Mouse (Mus musculus) stomach, embryonic 14.5 days (tissue): ENCODE data around the gene Ttc34. TPM values are rescaled to one million over a fixed set of nuclear protein-coding genes. Genes with fewer than 3 reads are reported as not detected.

ENCODE experiments used
- ATAC-seq: fragments of 200-750 bp; cut with Nextera tagmentation; 2 replicates; pipeline ENCODE4 v1.8.0; 2017; ENCODE audit warnings: low read depth, moderate TSS enrichment; ENCODE audit not compliant: insufficient number of reproducible peaks, insufficient read depth, low FRiP score
- H3K27ac ChIP-seq: fragments of 300-500 bp; sonication (generic); 2 replicates; pipeline ENCODE4 v1.5.1; 2014; ENCODE audit warnings: mild to moderate bottlenecking, low read length, moderate library complexity, mixed read lengths
- H3K27me3 ChIP-seq: fragments of 300-500 bp; sonication (generic); 2 replicates; pipeline ENCODE4 v1.6.1; 2014; ENCODE audit warnings: low read length, control low read depth, mixed read lengths; ENCODE audit not compliant: control insufficient read depth, insufficient read depth
- H3K36me3 ChIP-seq: fragments of 300-500 bp; sonication (generic); 2 replicates; pipeline ENCODE4 v1.6.1; 2014; ENCODE audit warnings: mild to moderate bottlenecking, control low read depth, low read length, moderate library complexity, mixed read lengths; ENCODE audit not compliant: control insufficient read depth, insufficient read depth
- H3K4me1 ChIP-seq: fragments of 300-500 bp; sonication (generic); 2 replicates; pipeline ENCODE4 v1.6.1; 2014; ENCODE audit warnings: low read length, control low read depth, mixed read lengths; ENCODE audit not compliant: control insufficient read depth, insufficient read depth
- H3K4me2 ChIP-seq: fragments of 300-500 bp; sonication (generic); replicated peaks from 2 replicates; pipeline ENCODE4 v1.6.1; 2014; ENCODE audit warnings: low read depth, low read length, control low read depth
- H3K4me3 ChIP-seq: fragments of 300-500 bp; sonication (generic); 2 replicates; pipeline ENCODE4 v1.5.1; 2014; ENCODE audit warnings: low read depth, low read length, control low read depth
- H3K9ac ChIP-seq: fragments of 300-500 bp; sonication (generic); replicated peaks from 2 replicates; pipeline ENCODE4 v1.6.1; 2014; ENCODE audit warnings: low read depth, mild to moderate bottlenecking, control low read depth, low read length, moderate library complexity, mixed read lengths
- H3K9me3 ChIP-seq: fragments of 300-500 bp; sonication (generic); 2 replicates; pipeline ENCODE4 v1.6.1; 2016; ENCODE audit warnings: low read depth, low read length, control low read depth; ENCODE audit not compliant: control insufficient read depth
- WGBS: fragments of 180-500 bp; shearing (Covaris S2); extraction: QIAGEN DNeasy Blood & Tissue Kit; methylation state at CpG from one replicate; pipeline ENCODE4 v1.1.7; 2014; 5-methylcytosine and 5-hydroxymethylcytosine counted together
- polyA plus RNA-seq: library from polyadenylated mRNA; unstranded; fragments of >200 nt; fragmentation: Nextera tagmentation; extraction: Ambion mirVana; gene quantifications from 2 replicates; pipeline ENCODE4 v1.2.1, GENCODE M21; 2014

Gene Ttc34
- polyA plus RNA-seq, 1 experiment from 2014 or later: 0.29 TPM

DNA sequence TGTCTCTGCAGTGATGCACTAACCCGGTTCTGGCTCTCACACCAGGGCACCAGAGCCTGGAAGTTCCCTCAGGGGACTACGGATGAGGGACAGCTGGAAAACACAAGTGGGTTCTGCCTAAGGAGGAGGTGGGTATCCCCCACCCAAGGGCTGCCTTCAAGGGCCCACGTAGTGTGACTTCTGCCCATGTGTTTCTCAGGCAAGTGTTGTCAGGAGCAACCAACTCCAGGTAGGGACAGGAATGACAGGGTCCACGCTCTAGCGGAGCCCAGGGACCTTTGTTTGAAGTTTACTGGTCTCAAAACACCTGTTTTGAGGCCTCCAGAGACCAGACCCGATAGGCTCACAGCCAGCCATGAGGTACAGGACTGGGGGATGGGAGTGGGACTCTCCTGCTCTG is 35.9 kb downstream of the Ttc34 start:
- no peak for ATAC-seq
- Histone ChIP-seq H3K9me3 (no peaks in the 10 kb centered on the region), H3K36me3 (no peaks in the 10 kb centered on the region), H3K4me2 (no peak overlapping the region), H3K27ac (no peak overlapping the region), H3K4me3 (no peak overlapping the region), H3K9ac (no peak overlapping the region), H3K4me1 (no peaks in the 10 kb centered on the region), H3K27me3 (no peaks in the 10 kb centered on the region)
- WGBS: 68% methylated on average over 6 of the region's 6 CpGs

DNA sequence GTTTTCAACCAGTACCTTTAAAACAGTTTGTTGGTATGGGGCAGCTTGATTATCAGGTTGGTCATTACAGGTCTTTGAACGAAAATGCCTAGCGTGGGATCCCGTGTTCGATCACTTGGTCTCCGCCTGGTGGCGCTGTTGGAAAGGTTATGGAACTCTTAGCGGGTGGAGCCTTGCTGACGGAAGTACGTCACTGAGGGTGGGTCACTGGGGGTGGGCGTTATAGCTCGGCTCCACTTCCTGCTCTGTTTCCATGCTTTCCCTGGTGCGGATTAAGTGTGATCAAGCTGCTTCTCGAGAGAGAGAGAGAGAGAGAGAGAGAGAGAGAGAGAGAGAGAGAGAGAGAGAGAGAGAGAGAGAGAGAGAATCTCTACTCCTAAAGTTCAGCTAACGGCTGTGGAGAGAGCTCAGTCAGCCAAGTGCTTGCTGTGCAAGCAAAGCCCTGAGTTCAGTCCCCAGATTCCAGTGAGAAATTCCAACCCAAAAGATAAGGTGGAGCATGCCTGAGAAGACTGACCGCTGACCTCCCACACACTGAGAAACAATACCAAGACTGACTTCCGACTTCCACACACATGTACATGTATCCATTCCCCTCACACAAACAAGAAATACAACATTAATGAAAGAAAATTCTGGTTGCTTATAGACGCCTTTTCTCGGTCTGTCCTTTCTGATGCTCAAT is 40.7 kb downstream of the Ttc34 start:
- no peaks in the 10 kb centered on the region for H3K36me3 ChIP-seq
- no peaks in the 10 kb centered on the region for H3K27me3 ChIP-seq
- no peak overlapping the region; the same call in 1 of the 2 replicates for H3K9ac ChIP-seq
- ATAC-seq: peak; percentile 95
- 9% methylated on average over 18 of the region's 18 CpGs for WGBS
- H3K9me3 ChIP-seq: no peaks in the 10 kb centered on the region
- peak overlapping the region; percentile 73 for H3K27ac ChIP-seq
- H3K4me3 ChIP-seq: peak overlapping the region; percentile 13; the same call in 1 of the 2 replicates
- H3K4me2 ChIP-seq: peak overlapping the region; percentile 45
- H3K4me1 ChIP-seq: no peaks in the 10 kb centered on the region

DNA sequence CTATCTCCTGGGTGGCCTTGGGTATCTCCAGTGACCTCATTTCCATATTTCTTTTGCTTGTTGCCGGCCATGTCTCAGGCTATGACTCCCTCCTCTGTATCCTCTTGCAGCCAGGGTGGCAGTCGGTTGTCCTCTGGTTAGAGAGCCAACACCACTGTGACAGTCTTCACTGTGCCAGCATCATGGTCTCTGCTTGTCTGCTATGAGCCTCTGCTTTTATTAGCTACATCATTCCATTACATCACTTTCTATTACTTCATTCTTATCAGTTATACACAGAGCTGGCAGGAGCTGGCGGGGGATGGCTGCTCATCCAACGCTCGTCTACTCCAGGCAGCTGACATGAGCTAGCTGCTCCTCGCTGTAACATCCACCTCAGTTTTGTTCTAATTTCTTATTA is 43.5 kb downstream of the Ttc34 start:
- WGBS: 73% methylated on average over 6 of the region's 6 CpGs
- no peak for ATAC-seq
- Histone ChIP-seq H3K9me3 (no peaks in the 10 kb centered on the region), H3K4me2 (no peak overlapping the region), H3K36me3 (no peaks in the 10 kb centered on the region), H3K27ac (no peak overlapping the region), H3K4me3 (no peak overlapping the region), H3K27me3 (no peaks in the 10 kb centered on the region), H3K9ac (no peak overlapping the region), H3K4me1 (no peaks in the 10 kb centered on the region)

DNA sequence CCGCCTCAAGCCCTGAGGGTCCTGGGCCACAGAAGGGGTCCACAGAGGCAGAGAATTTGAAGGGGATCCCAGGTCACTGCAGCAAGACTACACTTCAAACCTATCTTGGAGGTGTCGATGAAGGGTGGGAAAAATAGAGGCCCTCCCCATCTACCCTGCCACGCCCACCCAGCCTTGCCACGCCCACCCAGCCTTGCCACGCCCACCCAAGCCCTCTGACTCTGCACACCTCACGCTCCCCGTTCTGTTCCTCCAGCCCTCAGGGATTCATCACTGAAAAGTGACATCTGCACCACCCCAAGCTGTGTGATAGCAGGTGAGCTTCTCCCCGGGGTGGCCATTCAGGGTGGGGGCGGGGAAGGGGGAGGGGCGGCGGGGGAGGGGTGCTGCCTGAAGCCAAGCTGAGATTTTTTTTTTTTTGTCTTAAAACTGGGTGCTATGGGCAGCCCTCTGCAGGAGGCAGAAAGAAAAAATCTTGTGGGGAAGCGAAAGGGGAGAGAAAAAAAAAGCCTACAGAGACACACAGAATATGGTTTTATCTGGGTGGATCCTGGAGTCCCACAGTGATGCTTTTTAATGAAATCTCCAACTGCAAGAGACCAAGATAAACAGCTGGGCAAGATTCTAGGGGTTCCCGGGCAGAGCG is 44.9 kb downstream of the Ttc34 start:
- ATAC-seq: no peak
- no peak overlapping the region for H3K4me3 ChIP-seq
- WGBS: 18% methylated on average over 13 of the region's 14 CpGs
- H3K36me3 ChIP-seq: no peaks in the 10 kb centered on the region
- no peak overlapping the region for H3K27ac ChIP-seq
- H3K9ac ChIP-seq: no peak overlapping the region
- no peaks in the 10 kb centered on the region for H3K9me3 ChIP-seq
- H3K27me3 ChIP-seq: no peaks in the 10 kb centered on the region
- H3K4me2 ChIP-seq: no peak overlapping the region
- H3K4me1 ChIP-seq: no peaks in the 10 kb centered on the region

DNA sequence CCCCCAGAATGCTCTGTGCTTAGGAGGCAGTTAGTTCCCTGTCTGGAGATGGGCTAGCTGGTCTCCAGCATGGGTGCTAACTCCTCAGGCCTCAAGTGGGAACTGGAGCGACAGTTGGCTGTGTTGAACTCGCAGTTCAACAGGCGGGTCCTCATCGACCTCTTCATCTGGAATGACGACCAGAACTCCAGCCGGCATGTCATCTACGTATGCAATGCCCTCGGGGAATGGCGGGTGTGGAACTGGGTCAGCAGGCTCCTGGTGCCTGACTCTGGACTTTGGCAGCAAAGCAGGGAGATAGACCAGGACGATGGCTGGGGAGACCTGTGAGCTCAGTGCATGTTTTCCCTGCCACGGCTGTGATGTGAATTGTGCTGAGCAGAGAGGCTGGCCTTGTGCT is 48.2 kb downstream of the Ttc34 start:
- 78% methylated on average over 11 of the region's 11 CpGs for WGBS
- Histone ChIP-seq H3K27me3 (no peaks in the 10 kb centered on the region), H3K9me3 (no peaks in the 10 kb centered on the region)

DNA sequence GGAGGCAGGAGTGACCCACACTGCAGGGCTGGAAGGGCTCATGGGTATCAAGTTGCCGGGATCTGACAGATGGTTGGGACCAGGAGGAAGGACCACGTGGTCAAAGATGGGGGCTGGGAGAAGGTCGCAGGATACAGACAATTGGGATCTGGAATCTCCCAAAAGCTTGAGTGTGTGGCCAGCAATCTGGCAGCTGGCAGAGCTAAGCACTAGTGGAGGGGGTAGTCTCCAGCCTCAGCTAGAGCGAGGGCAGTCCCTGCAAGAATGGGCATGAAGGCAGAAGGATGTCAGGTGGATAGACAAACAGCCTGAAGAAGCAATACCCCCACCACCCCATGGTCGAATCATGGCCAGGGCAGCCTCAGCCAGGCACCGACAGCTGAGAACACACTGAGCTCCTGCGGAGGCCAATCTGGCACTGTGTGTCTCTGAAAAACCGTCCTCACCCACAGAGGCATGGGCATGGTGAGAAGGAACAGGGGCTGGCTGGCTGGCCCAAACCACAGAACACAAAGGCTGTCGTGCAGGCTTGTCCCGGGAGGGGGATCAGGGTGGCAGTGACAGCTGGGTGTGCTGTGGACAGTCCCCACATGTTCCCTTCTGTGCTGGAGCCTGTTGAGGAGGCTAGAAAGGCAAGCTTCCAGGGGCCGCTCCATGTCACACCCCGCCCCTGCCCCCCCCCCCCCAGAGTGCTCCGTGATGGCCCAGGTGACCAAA is 49.8 kb downstream of the Ttc34 start:
- no peak overlapping the region for H3K27ac ChIP-seq
- no peak overlapping the region for H3K4me2 ChIP-seq
- no peaks in the 10 kb centered on the region for H3K9me3 ChIP-seq
- H3K4me3 ChIP-seq: no peak overlapping the region
- H3K9ac ChIP-seq: no peak overlapping the region
- no peak for ATAC-seq
- H3K4me1 ChIP-seq: no peaks in the 10 kb centered on the region
- H3K27me3 ChIP-seq: no peaks in the 10 kb centered on the region
- no peaks in the 10 kb centered on the region for H3K36me3 ChIP-seq
- 61% methylated on average over 13 of the region's 13 CpGs for WGBS

More for the DNA sequence above, 48.2 kb downstream of the Ttc34 start:
- H3K27ac ChIP-seq: no peak overlapping the region
- H3K36me3 ChIP-seq: no peaks in the 10 kb centered on the region
- no peak overlapping the region for H3K9ac ChIP-seq
- no peaks in the 10 kb centered on the region for H3K4me1 ChIP-seq
- no peak overlapping the region for H3K4me3 ChIP-seq
- H3K4me2 ChIP-seq: no peak overlapping the region
- no peak for ATAC-seq

DNA sequence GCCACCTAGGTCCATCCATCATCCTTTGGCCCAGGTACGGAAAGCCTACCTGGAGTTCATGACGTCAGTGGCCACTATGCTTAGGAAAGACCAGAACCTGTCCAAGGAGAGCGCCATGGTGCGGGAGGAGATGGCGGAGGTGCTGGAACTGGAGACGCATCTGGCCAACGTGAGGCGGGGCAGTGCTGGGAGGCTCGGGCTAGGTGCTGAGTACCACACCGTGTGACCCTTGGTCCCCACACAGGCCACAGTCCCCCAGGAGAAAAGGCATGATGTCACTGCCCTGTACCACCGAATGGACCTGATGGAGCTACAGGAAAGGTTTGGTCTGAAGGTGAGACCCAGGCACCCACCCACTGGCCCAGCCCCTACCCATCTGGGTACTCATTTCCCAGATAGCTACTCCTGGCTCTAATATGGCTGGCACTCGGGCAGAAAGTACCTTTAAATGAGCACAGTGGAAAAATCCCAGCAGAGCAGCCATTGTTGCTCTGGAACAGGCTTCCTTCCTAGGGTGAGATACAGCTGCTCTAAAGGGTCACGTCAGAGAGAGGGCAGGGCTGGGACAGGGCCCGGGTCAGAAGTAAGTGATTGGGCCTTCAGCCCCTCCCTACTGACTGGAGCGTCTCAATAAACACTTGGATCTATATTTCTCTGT is 50.5 kb downstream of the Ttc34 start:
- WGBS: 71% methylated on average over 15 of the region's 15 CpGs
- Histone ChIP-seq H3K4me3 (no peak overlapping the region), H3K4me2 (no peak overlapping the region), H3K27me3 (no peaks in the 10 kb centered on the region), H3K4me1 (no peaks in the 10 kb centered on the region), H3K27ac (no peak overlapping the region), H3K36me3 (no peaks in the 10 kb centered on the region), H3K9ac (no peak overlapping the region), H3K9me3 (no peaks in the 10 kb centered on the region)
- no peak for ATAC-seq

DNA sequence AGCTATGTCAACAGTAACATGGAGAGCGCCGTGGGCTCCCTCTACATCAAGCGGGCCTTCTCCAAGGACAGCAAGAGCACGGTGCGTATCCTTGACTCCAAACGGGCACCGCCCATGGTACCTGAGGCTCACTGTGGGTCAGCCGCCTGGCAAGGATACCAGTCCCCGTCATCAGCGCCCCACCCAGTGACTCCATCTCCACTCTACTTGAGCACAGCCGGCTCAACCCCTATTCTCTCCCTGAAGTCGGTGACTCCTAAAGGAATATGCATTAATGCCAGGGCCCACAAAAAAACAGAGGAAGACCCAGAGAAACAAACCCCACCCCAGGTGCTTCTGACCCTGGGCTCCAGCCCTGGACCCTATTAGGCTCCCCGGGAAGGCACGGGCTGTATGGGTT is 53.6 kb downstream of the Ttc34 start:
- no peak overlapping the region for H3K4me3 ChIP-seq
- WGBS: 78% methylated on average over 14 of the region's 14 CpGs
- no peak for ATAC-seq
- H3K9me3 ChIP-seq: no peaks in the 10 kb centered on the region
- no peaks in the 10 kb centered on the region for H3K27me3 ChIP-seq
- H3K27ac ChIP-seq: no peak overlapping the region
- no peaks in the 10 kb centered on the region for H3K36me3 ChIP-seq
- no peak overlapping the region for H3K9ac ChIP-seq
- H3K4me1 ChIP-seq: no peaks in the 10 kb centered on the region
- no peak overlapping the region for H3K4me2 ChIP-seq
